Mouse (Mus musculus) spleen, adult 2 months (tissue): Measurements from ENCODE around the gene Hip1r.

Experiments used
- CTCF ChIP-seq: fragments of 200-500 bp; IDR thresholded peaks from 2 replicates; pipeline ENCODE4 v1.5.1; 2011; ENCODE audit warnings: mild to moderate bottlenecking, inconsistent platforms; ENCODE audit not compliant: insufficient read depth, insufficient read length, insufficient replicate concordance; ENCODE audit errors: extremely low read depth
- POLR2A ChIP-seq: fragments of 200-500 bp; IDR thresholded peaks from 2 replicates; pipeline ENCODE4 v1.6.1; 2011; ENCODE audit warnings: low read depth, low read length, inconsistent platforms

- TF ChIP-seq CTCF, result no peak
- TF ChIP-seq POLR2A, result no peak
These were observed 3.8 kb downstream of the Hip1r start for GRCm38 (mm10) chr5:123977231-123977630.
